Mouse (Mus musculus): Measurements from ENCODE around the gene Adamts18. TPM values are rescaled to one million over a fixed set of nuclear protein-coding genes. Genes with fewer than 3 reads are reported as not detected.

Gene Adamts18
- polyA plus RNA-seq, 1 experiment: not detected

- H3K27ac ChIP-seq (ENCODE audit: insufficient read depth, low read depth, low read length): no peak overlapping the region
- H3K4me1 ChIP-seq (ENCODE audit: control insufficient read depth, insufficient read depth, low read length): no peaks in the 10 kb centered on the region
- TF ChIP-seq POLR2A (IDR thresholded peaks at IDR 0.05; ENCODE audit: borderline replicate concordance, low read depth, low read length) (no peak), CTCF (IDR thresholded peaks at IDR 0.05; ENCODE audit: low read depth, low read length) (no peak)
- H3K4me3 ChIP-seq (ENCODE audit: insufficient read depth, low read length): no peak overlapping the region
These were observed 18.0 kb upstream of the Adamts18 start for GRCm38 (mm10) chr8:113866530-113866929.

- Histone ChIP-seq H3K4me1 (ENCODE audit: control insufficient read depth, insufficient read depth, low read length) (no peaks in the 10 kb centered on the region), H3K4me3 (ENCODE audit: insufficient read depth, low read length) (no peak overlapping the region), H3K27ac (ENCODE audit: insufficient read depth, low read depth, low read length) (no peak overlapping the region)
- no peak for TF ChIP-seq POLR2A (IDR thresholded peaks at IDR 0.05; ENCODE audit: borderline replicate concordance, low read depth, low read length)
- TF ChIP-seq CTCF (IDR thresholded peaks at IDR 0.05; ENCODE audit: low read depth, low read length): no peak
These were observed 17.0 kb upstream of the Adamts18 start for GRCm38 (mm10) chr8:113865326-113866093.

- TF ChIP-seq CTCF (IDR thresholded peaks at IDR 0.05; ENCODE audit: low read depth, low read length): no peak
- TF ChIP-seq POLR2A (IDR thresholded peaks at IDR 0.05; ENCODE audit: borderline replicate concordance, low read depth, low read length): no peak
- H3K27ac ChIP-seq (ENCODE audit: insufficient read depth, low read depth, low read length): no peak overlapping the region
- no peak overlapping the region for H3K4me3 ChIP-seq (ENCODE audit: insufficient read depth, low read length)
- H3K4me1 ChIP-seq (ENCODE audit: control insufficient read depth, insufficient read depth, low read length): no peaks in the 10 kb centered on the region
These were observed 11.5 kb upstream of the Adamts18 start for GRCm38 (mm10) chr8:113859890-113860683.

GRCm38 (mm10) chr8:113858801-113859200, 10.3 kb upstream of the Adamts18 start:
- Histone ChIP-seq H3K4me3 (ENCODE audit: insufficient read depth, low read length) (no peak overlapping the region), H3K27ac (ENCODE audit: insufficient read depth, low read depth, low read length) (no peak overlapping the region), H3K4me1 (ENCODE audit: control insufficient read depth, insufficient read depth, low read length) (no peaks in the 10 kb centered on the region)
- no peak for TF ChIP-seq CTCF (IDR thresholded peaks at IDR 0.05; ENCODE audit: low read depth, low read length)
- TF ChIP-seq POLR2A (IDR thresholded peaks at IDR 0.05; ENCODE audit: borderline replicate concordance, low read depth, low read length): no peak

- Histone ChIP-seq H3K4me3 (ENCODE audit: insufficient read depth, low read length) (no peak overlapping the region), H3K4me1 (ENCODE audit: control insufficient read depth, insufficient read depth, low read length) (no peaks in the 10 kb centered on the region), H3K27ac (ENCODE audit: insufficient read depth, low read depth, low read length) (no peak overlapping the region)
- TF ChIP-seq CTCF (IDR thresholded peaks at IDR 0.05; ENCODE audit: low read depth, low read length): no peak
- no peak for TF ChIP-seq POLR2A (IDR thresholded peaks at IDR 0.05; ENCODE audit: borderline replicate concordance, low read depth, low read length)
These were observed 6.2 kb upstream of the Adamts18 start for GRCm38 (mm10) chr8:113854622-113855293.

GRCm38 (mm10) chr8:113853714-113854113, 5.2 kb upstream of the Adamts18 start:
- no peak for TF ChIP-seq POLR2A (IDR thresholded peaks at IDR 0.05; ENCODE audit: borderline replicate concordance, low read depth, low read length)
- TF ChIP-seq CTCF (IDR thresholded peaks at IDR 0.05; ENCODE audit: low read depth, low read length): no peak
- Histone ChIP-seq H3K4me3 (ENCODE audit: insufficient read depth, low read length) (no peak overlapping the region), H3K4me1 (ENCODE audit: control insufficient read depth, insufficient read depth, low read length) (no peaks in the 10 kb centered on the region), H3K27ac (ENCODE audit: insufficient read depth, low read depth, low read length) (no peak overlapping the region)

GRCm38 (mm10) chr8:113851655-113852054, 3.1 kb upstream of the Adamts18 start:
- H3K27ac ChIP-seq (ENCODE audit: insufficient read depth, low read depth, low read length): no peak overlapping the region
- no peak for TF ChIP-seq POLR2A (IDR thresholded peaks at IDR 0.05; ENCODE audit: borderline replicate concordance, low read depth, low read length)
- no peak overlapping the region for H3K4me3 ChIP-seq (ENCODE audit: insufficient read depth, low read length)

GRCm38 (mm10) chr8:113848081-113848652, 371 bp downstream of the Adamts18 start:
- no peak overlapping the region for H3K27ac ChIP-seq (ENCODE audit: insufficient read depth, low read depth, low read length)
- H3K4me1 ChIP-seq (ENCODE audit: control insufficient read depth, insufficient read depth, low read length): no peaks in the 10 kb centered on the region
- TF ChIP-seq CTCF (IDR thresholded peaks at IDR 0.05; ENCODE audit: low read depth, low read length) (no peak), POLR2A (IDR thresholded peaks at IDR 0.05; ENCODE audit: borderline replicate concordance, low read depth, low read length) (no peak)
- H3K4me3 ChIP-seq (ENCODE audit: insufficient read depth, low read length): no peak overlapping the region

More at GRCm38 (mm10) chr8:113851655-113852054, 3.1 kb upstream of the Adamts18 start:
- H3K4me1 ChIP-seq (ENCODE audit: control insufficient read depth, insufficient read depth, low read length): no peaks in the 10 kb centered on the region

GRCm38 (mm10) chr8:113847606-113848080, 895 bp downstream of the Adamts18 start:
- Histone ChIP-seq H3K4me3 (ENCODE audit: insufficient read depth, low read length) (no peak overlapping the region), H3K4me1 (ENCODE audit: control insufficient read depth, insufficient read depth, low read length) (no peaks in the 10 kb centered on the region), H3K27ac (ENCODE audit: insufficient read depth, low read depth, low read length) (no peak overlapping the region)
- no peak for TF ChIP-seq POLR2A (IDR thresholded peaks at IDR 0.05; ENCODE audit: borderline replicate concordance, low read depth, low read length)
- TF ChIP-seq CTCF (IDR thresholded peaks at IDR 0.05; ENCODE audit: low read depth, low read length): no peak

Measured in bone marrow macrophage, adult 2 months (primary cell).